Mouse (Mus musculus) thymus, adult 18-20 months (tissue): ENCODE measurements around the gene Olfr91.
A peak's percentile ranks its signal among the peaks of the same experiment; 100 is the strongest.

ENCODE experiments used
- DNase-seq, 2 experiments: peaks; one replicate each; pipeline ENCODE4 v3.0.0; 2022; ENCODE audit warnings: mixed read lengths in 2 of 2

Gene Olfr91

DNA sequence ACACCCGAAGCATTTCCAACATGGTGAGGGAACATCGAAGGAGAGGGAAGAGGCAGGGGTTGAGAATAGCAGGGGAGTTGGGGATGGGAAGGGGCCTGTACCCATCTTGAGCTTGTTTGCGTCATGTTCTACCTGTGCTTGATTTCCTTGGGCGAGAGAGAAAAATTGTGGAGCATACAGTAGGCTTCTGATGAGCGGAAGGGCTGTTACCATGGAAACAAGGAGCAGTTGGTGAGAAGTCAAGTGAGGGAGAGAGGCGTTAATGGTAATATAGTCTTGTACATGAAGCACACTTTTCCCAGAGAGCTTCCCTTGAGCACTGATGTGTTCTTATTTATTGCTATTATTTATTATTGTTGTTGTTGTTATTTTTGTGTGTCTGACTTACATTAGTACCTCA is 41.1 kb downstream of the Olfr91 start:
- DNase-seq, result no peak

DNA sequence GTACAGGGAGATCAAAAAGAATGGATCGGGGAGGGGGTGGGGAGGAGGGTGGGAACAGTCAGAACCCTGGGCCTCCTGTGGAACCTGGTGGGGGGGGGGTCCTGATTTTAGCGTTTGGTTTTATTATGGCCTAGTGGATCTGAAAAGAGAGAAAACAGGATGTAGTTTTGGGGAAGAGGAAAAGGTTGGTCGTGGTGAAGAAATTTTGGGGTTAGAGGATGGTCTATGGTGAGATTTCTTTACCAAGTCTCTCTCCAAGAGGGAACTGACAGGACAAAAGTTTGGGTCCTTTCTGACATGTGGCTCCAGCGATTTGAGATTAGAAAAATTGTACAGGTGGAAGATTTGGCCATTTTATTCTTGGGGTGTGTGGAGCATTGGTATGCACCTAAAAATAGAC is 46.3 kb downstream of the Olfr91 start:
- DNase-seq, result no peak

DNA sequence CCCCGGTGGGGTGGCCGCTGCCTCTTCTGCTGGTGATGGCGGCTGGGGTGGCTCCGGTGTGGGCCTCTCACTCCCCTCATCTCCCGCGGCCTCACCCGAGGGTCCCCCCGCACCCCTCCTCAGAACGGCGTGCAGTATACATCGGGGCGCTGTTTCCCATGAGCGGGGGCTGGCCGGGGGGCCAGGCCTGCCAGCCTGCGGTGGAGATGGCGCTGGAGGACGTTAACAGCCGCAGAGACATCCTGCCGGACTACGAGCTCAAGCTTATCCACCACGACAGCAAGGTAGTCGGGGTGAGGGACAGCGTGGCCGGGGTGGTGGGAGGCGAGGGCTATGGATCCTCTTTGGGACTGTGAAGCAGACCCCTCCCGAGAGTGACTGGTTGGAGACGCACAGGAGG is 47.2 kb downstream of the Olfr91 start:
- DNase-seq, result no peak

DNA sequence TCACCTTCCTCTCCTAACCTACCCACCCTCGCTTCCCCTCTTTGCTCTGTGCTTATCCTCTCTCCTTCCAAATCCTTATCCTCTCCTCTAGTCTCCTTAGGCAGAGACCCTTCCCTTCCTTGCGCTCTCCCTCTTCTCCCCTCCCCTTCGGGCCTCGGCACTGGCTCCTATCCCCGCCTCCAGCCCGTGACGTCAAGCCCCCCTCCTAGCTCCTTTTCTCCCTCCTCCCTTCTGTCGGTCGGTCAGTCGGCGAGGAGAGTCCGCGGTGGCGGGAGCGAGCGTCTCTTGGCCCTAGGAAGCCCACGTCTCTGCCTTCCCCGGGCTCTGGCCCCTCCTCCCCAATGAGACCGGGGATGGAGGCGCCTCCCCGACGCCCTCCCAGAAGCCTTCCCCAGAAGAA is 47.7 kb downstream of the Olfr91 start:
- DNase-seq, result peak; percentile 25 to 33

DNA sequence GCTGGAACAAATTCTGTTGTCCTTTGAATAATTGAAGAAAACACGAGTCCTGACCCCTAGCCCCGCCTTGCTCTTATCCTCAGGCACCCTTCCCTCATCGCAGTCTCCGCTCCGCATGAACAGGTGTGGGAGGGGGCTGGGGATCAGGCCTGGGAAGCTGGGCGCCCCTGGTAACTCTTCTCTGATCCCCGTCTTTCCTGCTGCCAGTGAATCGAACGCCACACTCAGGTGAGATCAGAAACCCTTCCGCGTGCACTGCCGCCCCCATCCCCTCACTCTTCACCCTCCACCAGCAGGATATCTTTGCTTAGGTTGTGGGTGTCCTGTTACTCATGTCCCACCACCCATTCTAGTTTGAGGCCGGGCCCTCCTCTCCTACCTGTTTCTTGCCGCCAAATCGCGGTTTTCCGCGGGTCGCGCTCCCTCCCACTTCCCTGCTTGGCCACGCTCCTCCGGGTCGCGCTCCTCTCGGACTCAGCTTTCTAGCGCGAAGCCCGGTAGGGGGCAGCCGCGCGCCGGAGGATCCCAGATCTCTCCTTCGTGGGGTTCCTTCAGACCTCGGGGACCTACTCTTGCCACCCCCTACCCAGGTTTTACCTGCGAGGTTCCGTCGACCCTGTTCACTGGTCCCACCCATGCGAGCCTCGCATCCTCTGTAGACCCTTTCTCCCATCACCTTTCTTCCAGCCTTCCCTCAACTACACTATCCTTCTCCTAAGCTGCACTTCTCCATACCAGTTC is 48.3 kb downstream of the Olfr91 start:
- peak; percentile 27 to 37 for DNase-seq

DNA sequence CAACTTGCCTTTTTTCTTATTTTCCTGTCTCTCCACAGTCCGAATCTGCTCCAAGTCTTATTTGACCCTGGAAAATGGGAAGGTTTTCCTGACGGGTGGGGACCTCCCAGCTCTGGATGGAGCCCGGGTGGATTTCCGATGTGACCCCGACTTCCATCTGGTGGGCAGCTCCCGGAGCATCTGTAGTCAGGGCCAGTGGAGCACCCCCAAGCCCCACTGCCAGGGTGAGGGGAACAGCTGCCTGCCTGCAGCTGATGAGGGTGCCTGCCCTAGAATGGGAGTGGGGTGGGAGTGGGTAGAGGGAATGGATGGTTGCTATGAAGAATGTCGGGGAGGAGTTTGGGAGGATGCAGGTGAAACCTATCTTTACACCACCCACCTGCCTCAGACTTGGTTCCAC is 49.7 kb downstream of the Olfr91 start:
- peak in 1 of 2 experiments; percentile 15 for DNase-seq

DNA sequence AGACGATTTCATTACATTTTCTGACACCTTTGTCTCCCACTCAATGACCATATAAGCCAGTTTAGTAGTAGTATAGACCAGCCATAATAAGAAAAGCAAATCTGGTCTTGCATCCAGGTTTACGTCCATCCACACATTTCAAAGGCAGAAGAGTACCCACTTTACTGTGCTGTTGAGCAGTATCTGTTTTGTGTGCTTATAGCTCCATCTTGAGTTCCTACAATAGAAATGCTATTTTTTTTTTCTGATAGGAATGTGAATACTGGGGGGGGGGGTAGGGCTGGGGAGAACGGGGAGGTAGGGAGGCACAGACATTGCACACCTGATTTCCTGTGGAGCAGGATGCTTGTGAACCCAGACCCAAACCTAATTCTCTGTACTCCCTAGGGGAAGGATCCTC is 50.1 kb downstream of the Olfr91 start:
- no peak for DNase-seq

DNA sequence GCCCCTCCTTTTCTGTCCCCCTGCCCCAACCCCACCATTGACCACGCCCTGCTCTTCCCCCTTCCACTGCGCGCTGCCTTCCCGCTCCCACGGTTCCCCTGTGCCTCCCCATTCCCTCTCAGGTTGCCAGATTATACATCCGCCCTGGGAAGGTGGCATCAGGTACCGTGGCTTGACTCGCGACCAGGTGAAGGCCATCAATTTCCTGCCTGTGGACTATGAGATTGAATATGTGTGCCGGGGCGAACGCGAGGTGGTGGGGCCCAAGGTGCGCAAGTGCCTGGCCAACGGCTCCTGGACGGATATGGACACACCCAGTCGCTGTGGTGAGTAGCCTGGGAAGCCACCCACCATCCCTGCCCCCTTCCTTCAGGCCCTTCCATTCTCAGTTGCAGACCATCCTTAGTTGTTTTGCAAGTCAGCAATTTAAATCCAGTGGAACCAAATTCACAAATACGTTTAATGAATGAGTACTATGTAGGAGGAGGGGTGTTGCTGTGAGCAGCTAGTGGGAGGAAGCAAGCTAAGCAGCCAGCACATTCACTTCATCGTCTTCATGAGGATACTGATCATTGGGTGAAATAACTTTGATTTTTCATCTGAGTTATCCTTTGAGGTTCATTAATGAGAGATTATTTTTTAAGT is 50.6 kb downstream of the Olfr91 start:
- peak; percentile 8 to 28 for DNase-seq

DNA sequence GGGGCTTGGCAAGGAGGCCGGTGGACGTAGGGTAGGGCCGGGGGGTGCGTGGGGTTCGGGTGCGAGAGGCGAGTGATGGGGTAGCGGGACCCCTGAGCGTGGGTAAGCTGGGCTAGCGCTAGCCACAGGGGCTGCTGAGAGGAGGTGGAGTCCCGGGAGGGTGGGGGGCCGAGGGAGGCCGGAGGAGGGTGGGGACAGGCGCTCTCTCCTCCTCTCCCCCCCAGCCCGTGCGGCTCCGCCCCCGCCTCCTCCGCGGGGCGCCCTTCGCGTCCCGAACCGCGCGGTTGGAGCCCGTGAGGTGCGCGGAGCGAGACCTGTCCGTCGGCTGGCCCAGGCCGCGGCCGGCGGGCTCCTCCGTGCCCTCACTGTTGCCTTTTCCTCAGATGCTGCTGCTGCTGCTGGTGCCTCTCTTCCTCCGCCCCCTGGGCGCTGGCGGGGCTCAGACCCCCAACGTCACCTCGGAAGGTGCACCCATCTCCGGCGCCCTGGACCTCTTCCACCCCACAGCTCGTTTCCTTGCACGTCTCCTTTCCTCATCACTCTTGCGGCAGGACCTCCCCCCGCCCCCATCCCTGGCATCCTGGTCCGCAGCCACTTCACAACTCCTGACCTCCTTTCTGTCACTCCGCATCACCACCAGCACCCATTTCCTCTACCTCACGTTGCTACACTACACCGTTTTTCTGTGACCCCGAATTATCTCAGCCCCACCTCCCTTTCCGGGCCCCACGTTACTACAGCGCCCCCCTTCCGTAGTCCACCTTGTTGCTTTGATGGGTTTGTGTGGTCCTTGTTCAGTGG is 51.6 kb downstream of the Olfr91 start:
- DNase-seq, result peak; percentile 66 to 72

DNA sequence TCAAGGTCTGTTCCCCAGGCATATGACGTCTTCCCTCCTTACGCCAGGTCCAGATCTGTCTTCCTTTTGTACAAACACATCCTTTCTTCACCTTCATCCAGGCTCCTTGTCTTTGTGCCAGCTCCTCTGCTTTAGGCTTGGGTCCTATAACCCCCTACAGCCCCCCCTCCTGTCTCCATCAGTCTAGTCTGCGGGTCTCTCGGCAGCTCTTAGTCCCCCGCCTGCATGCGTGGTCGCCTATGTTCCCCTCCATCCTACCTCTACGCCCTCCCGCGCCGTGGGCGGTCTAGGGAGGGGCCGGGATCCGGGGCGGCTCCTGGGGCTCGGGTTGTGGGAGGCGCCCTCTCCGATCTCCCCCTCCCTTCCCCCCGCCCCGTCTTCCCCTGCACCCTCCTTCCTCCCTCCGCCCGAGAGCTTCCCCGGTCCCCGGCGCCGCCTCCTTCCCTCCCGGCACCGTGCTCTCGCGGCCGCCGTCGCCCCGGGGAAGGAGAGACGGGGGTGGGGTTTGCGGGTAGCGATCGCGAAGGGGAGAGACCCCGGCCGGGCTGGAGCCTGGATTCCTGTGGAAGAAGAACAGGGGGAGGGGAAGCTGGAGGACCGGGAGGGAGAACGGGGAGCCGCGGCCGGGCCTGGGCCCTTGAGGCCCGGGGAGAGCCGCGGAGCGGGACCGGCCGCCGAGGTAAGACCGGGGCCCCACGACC is 52.3 kb downstream of the Olfr91 start, which contains the start of gene Gabbr1:
Gene Gabbr1 (plus strand): TSS at position 356 of the 701 bp plus-strand sequence.
- peak; percentile 81 to 82 for DNase-seq

DNA sequence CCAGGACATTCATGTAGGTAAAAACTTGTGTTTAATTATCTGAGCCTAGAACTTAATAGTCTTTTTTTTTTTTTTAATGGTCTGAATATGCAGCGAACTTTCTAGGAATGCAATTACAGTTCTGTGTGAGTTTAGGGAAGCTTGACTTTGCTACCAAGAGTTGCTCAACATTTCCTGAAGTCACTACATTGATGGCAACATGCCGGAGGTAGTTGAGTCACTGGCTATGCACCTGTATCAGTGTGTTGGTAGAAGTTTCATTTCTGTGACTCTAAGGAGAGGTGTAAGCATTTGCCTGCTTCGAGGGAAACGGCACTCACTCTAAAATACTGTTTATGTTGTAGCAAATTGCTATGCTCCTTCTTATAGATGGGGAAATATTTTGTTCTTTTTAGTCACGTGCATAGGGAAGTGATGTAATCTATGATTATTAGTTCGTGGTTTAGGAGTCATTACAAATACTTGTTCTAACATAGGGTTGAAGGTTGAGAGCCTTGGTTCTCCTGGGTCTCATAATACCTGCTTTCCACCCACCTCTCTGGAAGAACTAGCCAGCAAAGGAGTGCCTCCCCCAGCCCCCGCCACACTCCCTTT is 53.3 kb downstream of the Olfr91 start:
- no peak for DNase-seq
